Mouse (Mus musculus): Measurements from ENCODE around the gene Rpl34.

DNA sequence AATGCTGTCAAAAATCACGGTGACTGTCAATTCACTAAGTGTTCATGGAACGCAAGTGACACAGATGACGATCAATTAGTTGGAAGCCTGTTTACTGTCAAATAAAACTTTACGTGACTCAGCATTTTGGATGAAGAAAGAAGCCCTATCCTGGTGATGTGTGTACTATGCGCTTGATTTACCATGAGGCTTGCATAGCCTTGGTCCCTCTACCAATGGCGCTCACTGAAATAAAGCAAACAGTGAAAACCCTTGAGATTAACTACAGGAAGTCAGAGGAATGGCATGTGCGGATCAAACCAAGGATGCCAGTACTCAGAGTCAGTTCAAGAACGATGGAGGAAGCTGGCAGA lies 45.2 kb downstream of the Rpl34 start:
- TF ChIP-seq CTCF (IDR thresholded peaks at IDR 0.05; ENCODE audit: borderline replicate concordance, insufficient read depth, low read length) (no peak), POLR2A (IDR thresholded peaks at IDR 0.05; ENCODE audit: low read depth, low read length) (no peak)
